Mouse (Mus musculus) liver, embryonic 14.5 days (tissue): ENCODE results near the gene Olfr380. TPM values are rescaled to one million over a fixed set of nuclear protein-coding genes. Genes with fewer than 3 reads are reported as not detected.

Experiments
- ATAC-seq: fragments of 200-750 bp; cut with Nextera tagmentation; 2 replicates; pipeline ENCODE4 v1.8.0; 2017; ENCODE audit warnings: moderate number of reproducible peaks, mild to moderate bottlenecking, moderate library complexity; ENCODE audit not compliant: insufficient read depth
- DNase-seq, 3 experiments: peaks; one replicate each; pipeline ENCODE4 v3.0.0-alpha.2; 2012 to 2013; ENCODE audit warnings: low read depth in 3 of 3, low spot score in 3 of 3
- H3K27ac ChIP-seq: fragments of 300-500 bp; sonication (generic); 2 replicates; pipeline ENCODE4 v1.5.1; 2014; ENCODE audit warnings: moderate library complexity, mild to moderate bottlenecking, control low read depth, inconsistent platforms
- H3K27me3 ChIP-seq: fragments of 300-500 bp; sonication (generic); 2 replicates; pipeline ENCODE4 v1.6.1; 2014; ENCODE audit warnings: mild to moderate bottlenecking, low read length, moderate library complexity; ENCODE audit not compliant: control insufficient read depth, insufficient read depth
- H3K36me3 ChIP-seq: fragments of 300-500 bp; sonication (generic); replicated peaks from 2 replicates; pipeline ENCODE4 v1.6.1; 2014; ENCODE audit warnings: low read depth; ENCODE audit not compliant: control insufficient read depth, insufficient read depth
- H3K4me1 ChIP-seq, 2 experiments: fragments of 200-500 bp in 1 of 2; fragments of 300-500 bp in 1 of 2; sonication (generic) in 1 of 2; replicated peaks; 2 replicates each; pipeline ENCODE4 v1.6.1; 2012 to 2014; ENCODE audit warnings: antibody characterized with exemption in 1 of 2, inconsistent platforms in 1 of 2, low read length in 1 of 2; ENCODE audit not compliant: control insufficient read depth in 2 of 2, insufficient read depth in 2 of 2
- H3K4me2 ChIP-seq: fragments of 300-500 bp; sonication (generic); 2 replicates; pipeline ENCODE4 v1.6.1; 2014; ENCODE audit warnings: low read depth, mild to moderate bottlenecking, control low read depth, moderate library complexity
- H3K4me3 ChIP-seq, 2 experiments: fragments of 200-500 bp in 1 of 2; fragments of 300-500 bp in 1 of 2; sonication (generic) in 1 of 2; 2 replicates each; pipeline ENCODE4 v1.5.1; 2012 to 2014; ENCODE audit warnings: low read depth in 2 of 2, low read length in 2 of 2, mild to moderate bottlenecking in 2 of 2, control low read depth in 1 of 2, inconsistent platforms in 1 of 2, moderate library complexity in 1 of 2; ENCODE audit not compliant: insufficient read depth in 1 of 2
- H3K9ac ChIP-seq: fragments of 300-500 bp; sonication (generic); replicated peaks from 2 replicates; pipeline ENCODE4 v1.6.1; 2014; ENCODE audit warnings: mild to moderate bottlenecking, control low read depth, moderate library complexity
- H3K9me3 ChIP-seq: fragments of 300-500 bp; sonication (generic); 2 replicates; pipeline ENCODE4 v1.6.1; 2016; ENCODE audit warnings: low read length, mixed read lengths; ENCODE audit not compliant: control insufficient read depth
- CTCF ChIP-seq: IDR thresholded peaks from 2 replicates; pipeline ENCODE4 v1.5.1; 2016; ENCODE audit warnings: antibody characterized with exemption, low read depth, control low read depth
- EP300 ChIP-seq: IDR thresholded peaks from 2 replicates; pipeline ENCODE4 v1.6.1; 2016; ENCODE audit warnings: antibody characterized with exemption, low read depth
- WGBS: fragments of 180-500 bp; shearing (Covaris S2); extraction: QIAGEN DNeasy Blood & Tissue Kit; methylation state at CpG from one replicate; pipeline ENCODE4 v1.1.7; 2014; ENCODE audit not compliant: insufficient replicate concordance; 5-methylcytosine and 5-hydroxymethylcytosine counted together
- polyA plus RNA-seq, 2 experiments: library from polyadenylated mRNA; depleted of rRNA in 1 of 2; stranded (reverse) in 1 of 2; unstranded in 1 of 2; fragments of >200 nt; fragmentation: Nextera tagmentation in 1 of 2; extraction: Ambion mirVana in 1 of 2; gene quantifications; 2 replicates each; pipeline versions ENCODE4 v1.2.1 to v1.2.3; 2012 to 2014

The Olfr380 gene
- polyA plus RNA-seq (2012; rRNA removed): not detected in 2 replicates
- polyA plus RNA-seq (2014; fragmentation: Nextera tagmentation; extraction: Ambion mirVana): not detected in 2 replicates

- no peak for DNase-seq
- Histone ChIP-seq H3K9ac (no peak within 1 kb of the TSS), H3K4me2 (no peak within 1 kb of the TSS), H3K27ac (no peak within 1 kb of the TSS), H3K27me3 (no peaks in the 10 kb centered on the region), H3K36me3 (no peaks in the 10 kb centered on the region), H3K4me3 (no peak within 1 kb of the TSS), H3K9me3 (no peaks in the 10 kb centered on the region), H3K4me1 (no peaks in the 10 kb centered on the region)
- TF ChIP-seq CTCF: no peak
- TF ChIP-seq EP300: no peak
- WGBS: 81% methylated on average over 1 of the region's 1 CpGs
- ATAC-seq: no peak
Observed at GRCm38 (mm10) chr11:73457408-73457807, at the start of gene Olfr380. Gene Olfr380 (minus strand): TSS chr11:73457508.

GRCm38 (mm10) chr11:73491503-73491902 is 34.2 kb upstream of the Olfr380 start, which contains the start of gene Olfr381:
Gene Olfr381 (minus strand): TSS chr11:73491603.
- H3K9me3 ChIP-seq: no peaks in the 10 kb centered on the region
- H3K4me2 ChIP-seq: no peak within 1 kb of the TSS
- no peak within 1 kb of the TSS for H3K4me3 ChIP-seq
- no peaks in the 10 kb centered on the region for H3K4me1 ChIP-seq
- H3K9ac ChIP-seq: no peak within 1 kb of the TSS
- no peaks in the 10 kb centered on the region for H3K36me3 ChIP-seq
- no peak for ATAC-seq
- TF ChIP-seq EP300: no peak
- no peak for TF ChIP-seq CTCF
- no peaks in the 10 kb centered on the region for H3K27me3 ChIP-seq
- no peak within 1 kb of the TSS for H3K27ac ChIP-seq
- no peak for DNase-seq

GRCm38 (mm10) chr11:73428377-73428776 is 28.9 kb downstream of the Olfr380 start, which contains the start of gene Olfr378:
Gene Olfr378 (minus strand): TSS chr11:73428477.
- Histone ChIP-seq H3K27ac (no peak within 1 kb of the TSS), H3K9me3 (no peaks in the 10 kb centered on the region), H3K9ac (no peak within 1 kb of the TSS), H3K4me2 (no peak within 1 kb of the TSS), H3K27me3 (no peaks in the 10 kb centered on the region), H3K4me1 (no peaks in the 10 kb centered on the region), H3K36me3 (no peaks in the 10 kb centered on the region), H3K4me3 (no peak within 1 kb of the TSS)
- no peak for DNase-seq
- no peak for TF ChIP-seq EP300
- TF ChIP-seq CTCF: no peak
- ATAC-seq: no peak
- WGBS: 66% methylated on average over 1 of the region's 1 CpGs

Other genes starting within 250 kb of the Olfr380 start
- gene Trpv1, start 223.2 kb downstream of the Olfr380 start, polyA plus RNA-seq (2012; rRNA removed): 0.03 TPM in 1 of 2 replicates, not detected in the other
- not detected in 2 replicates for gene Trpv1, start 223.2 kb downstream of the Olfr380 start, polyA plus RNA-seq (2014; fragmentation: Nextera tagmentation; extraction: Ambion mirVana)
- 0.01 TPM in 2 replicates for gene Trpv3, start 190.1 kb downstream of the Olfr380 start, polyA plus RNA-seq (2012; rRNA removed)
- 0.03 TPM in 1 of 2 replicates, not detected in the other for gene Trpv3, start 190.1 kb downstream of the Olfr380 start, polyA plus RNA-seq (2014; fragmentation: Nextera tagmentation; extraction: Ambion mirVana)
- 1.6 and 2.2 TPM in 2 replicates for gene Aspa, start 127.9 kb downstream of the Olfr380 start, polyA plus RNA-seq (2012; rRNA removed)
- 2.5 and 3.2 TPM in 2 replicates for gene Aspa, start 127.9 kb downstream of the Olfr380 start, polyA plus RNA-seq (2014; fragmentation: Nextera tagmentation; extraction: Ambion mirVana)
- 0.12 TPM in 2 replicates for gene Gm49340, start 127.8 kb downstream of the Olfr380 start, polyA plus RNA-seq (2012; rRNA removed)
- gene Gm49340, start 127.8 kb downstream of the Olfr380 start, polyA plus RNA-seq (2014; fragmentation: Nextera tagmentation; extraction: Ambion mirVana): not detected in 2 replicates
- 1.3 and 2.0 TPM in 2 replicates for gene Spata22, start 127.8 kb downstream of the Olfr380 start, polyA plus RNA-seq (2012; rRNA removed)
- gene Spata22, start 127.8 kb downstream of the Olfr380 start, polyA plus RNA-seq (2014; fragmentation: Nextera tagmentation; extraction: Ambion mirVana): 0.64 and 1.0 TPM in 2 replicates
- 0.31 and 0.47 TPM in 2 replicates for gene Olfr20, start 106.7 kb downstream of the Olfr380 start, polyA plus RNA-seq (2012; rRNA removed)
- gene Olfr20, start 106.7 kb downstream of the Olfr380 start, polyA plus RNA-seq (2014; fragmentation: Nextera tagmentation; extraction: Ambion mirVana): 0.05 TPM in 1 of 2 replicates, not detected in the other
- not detected in 2 replicates for gene Olfr376, start 86.3 kb downstream of the Olfr380 start, polyA plus RNA-seq (2012; rRNA removed)
- not detected in 2 replicates for gene Olfr376, start 86.3 kb downstream of the Olfr380 start, polyA plus RNA-seq (2014; fragmentation: Nextera tagmentation; extraction: Ambion mirVana)
- gene Olfr1, start 57.9 kb downstream of the Olfr380 start, polyA plus RNA-seq (2012; rRNA removed): not detected in 2 replicates
- gene Olfr1, start 57.9 kb downstream of the Olfr380 start, polyA plus RNA-seq (2014; fragmentation: Nextera tagmentation; extraction: Ambion mirVana): not detected in 2 replicates
- gene Olfr378, start 29.0 kb downstream of the Olfr380 start, polyA plus RNA-seq (2012; rRNA removed): not detected in 2 replicates
- not detected in 2 replicates for gene Olfr378, start 29.0 kb downstream of the Olfr380 start, polyA plus RNA-seq (2014; fragmentation: Nextera tagmentation; extraction: Ambion mirVana)
- gene Olfr381, start 34.1 kb upstream of the Olfr380 start, polyA plus RNA-seq (2012; rRNA removed): not detected in 2 replicates
- gene Olfr381, start 34.1 kb upstream of the Olfr380 start, polyA plus RNA-seq (2014; fragmentation: Nextera tagmentation; extraction: Ambion mirVana): not detected in 2 replicates
- gene Olfr382, start 59.7 kb upstream of the Olfr380 start, polyA plus RNA-seq (2012; rRNA removed): not detected in 2 replicates
- not detected in 2 replicates for gene Olfr382, start 59.7 kb upstream of the Olfr380 start, polyA plus RNA-seq (2014; fragmentation: Nextera tagmentation; extraction: Ambion mirVana)
- not detected in 2 replicates for gene Olfr385, start 135.5 kb upstream of the Olfr380 start, polyA plus RNA-seq (2012; rRNA removed)
- gene Olfr385, start 135.5 kb upstream of the Olfr380 start, polyA plus RNA-seq (2014; fragmentation: Nextera tagmentation; extraction: Ambion mirVana): not detected in 2 replicates
- gene Olfr384, start 141.1 kb upstream of the Olfr380 start, polyA plus RNA-seq (2012; rRNA removed): not detected in 2 replicates
- not detected in 2 replicates for gene Olfr384, start 141.1 kb upstream of the Olfr380 start, polyA plus RNA-seq (2014; fragmentation: Nextera tagmentation; extraction: Ambion mirVana)
- gene Zfp735, start 231.3 kb upstream of the Olfr380 start, polyA plus RNA-seq (2012; rRNA removed): not detected in 2 replicates
- not detected in 2 replicates for gene Zfp735, start 231.3 kb upstream of the Olfr380 start, polyA plus RNA-seq (2014; fragmentation: Nextera tagmentation; extraction: Ambion mirVana)